Mouse (Mus musculus) Patski (cell line): ENCODE measurements around the gene Catsperz. TPM values are rescaled to one million over a fixed set of nuclear protein-coding genes. Genes with fewer than 3 reads are reported as not detected.

Experiments
- ATAC-seq: fragments of 100-300 bp; one replicate; pipeline ENCODE4 v1.8.0; 2021
- CTCF ChIA-PET: fragments of 350-600 bp; sonication (Branson Sonifier 250); formaldehyde crosslinking; loops from one replicate; lab custom pipeline; 2022; ENCODE audit warnings: inconsistent platforms; lab: Charles Lee
- POLR2A ChIA-PET: fragments of 350-600 bp; sonication (Branson Sonifier 250); formaldehyde crosslinking; loops from one replicate; lab custom pipeline; 2022; ENCODE audit warnings: antibody characterized with exemption, inconsistent platforms; lab: Charles Lee
- DNase-seq: peaks from one replicate; pipeline ENCODE4 v3.0.0-alpha.2; 2011; ENCODE audit warnings: low read depth, low spot score
- H3K27me3 ChIP-seq: fragments of 371-371 bp; one replicate; pipeline ENCODE4 v1.5.1; 2021
- CTCF ChIP-seq: fragments of 100-300 bp; IDR thresholded peaks from one replicate; pipeline ENCODE4 v1.5.1; 2021
- in situ Hi-C: fragments of 300-500 bp; cut with MboI; formaldehyde crosslinking; loops from 3 replicates; pipeline ENCODE4 v1.11.1; 2018; ENCODE audit warnings: low pct_unique_long_range_greater_than_20kb, mixed read lengths
- polyA plus RNA-seq: library from polyadenylated mRNA; unstranded; gene quantifications from one replicate; pipeline ENCODE4 v1.2.3, GENCODE M21; 2021

Catsperz gene
- polyA plus RNA-seq, 1 experiment from 2014 or later, result 7.6 TPM

GRCm38 (mm10) chr19:6968491-6969271, 43.5 kb upstream of the Catsperz start:
- ChIA-PET POLR2A (interaction anchor here (0.9 to 3.7 kb wide), 5 partner anchors 12 to 26 kb away, joined by 3 to 20 read pairs (median 6); partner anchors contain the start of genes Bad and Gpr137), CTCF (interaction anchor here (0.9 to 3.6 kb wide), 3 partner anchors 11 to 17 kb away, joined by 3 to 21 read pairs (median 10); no protein-coding TSS in a partner anchor)
- in situ Hi-C loops, result no loop called here
- ATAC-seq, result no peak
- TF ChIP-seq CTCF, result no peak
- no peak for DNase-seq
- H3K27me3 ChIP-seq, result no peaks in the 10 kb centered on the region

GRCm38 (mm10) chr19:6956461-6956860, 31.3 kb upstream of the Catsperz start:
- TF ChIP-seq CTCF, result no peak
- ATAC-seq (no peak), DNase-seq (no peak)
- in situ Hi-C loops, result no loop called here
- ChIA-PET CTCF (no interaction called here), POLR2A (interaction anchor here (1.2 to 1.3 kb wide), 2 partner anchors 14 to 15 kb away, joined by 3 to 4 read pairs; partner anchors contain the start of genes Bad and Gpr137)
- H3K27me3 ChIP-seq, result no peaks in the 10 kb centered on the region

- CTCF ChIA-PET, result interaction anchor here (1.4 to 2.0 kb wide), 4 partner anchors 12 to 24 kb away, joined by 4 to 5 read pairs (median 5); partner anchors contain the start of genes Bad, Gpr137, Plcb3 and Ppp1r14b
- POLR2A ChIA-PET, result interaction anchor here (1.3 kb wide), 2 partner anchors 14 to 20 kb away, joined by 3 to 4 read pairs; partner anchors contain the start of genes Bad and Gpr137
- ATAC-seq (no peak), DNase-seq (no peak)
- no peak for TF ChIP-seq CTCF
- in situ Hi-C loops, result no loop called here
- H3K27me3 ChIP-seq, result no peaks in the 10 kb centered on the region
Observed at GRCm38 (mm10) chr19:6955424-6955823, 30.2 kb upstream of the Catsperz start.

DNA sequence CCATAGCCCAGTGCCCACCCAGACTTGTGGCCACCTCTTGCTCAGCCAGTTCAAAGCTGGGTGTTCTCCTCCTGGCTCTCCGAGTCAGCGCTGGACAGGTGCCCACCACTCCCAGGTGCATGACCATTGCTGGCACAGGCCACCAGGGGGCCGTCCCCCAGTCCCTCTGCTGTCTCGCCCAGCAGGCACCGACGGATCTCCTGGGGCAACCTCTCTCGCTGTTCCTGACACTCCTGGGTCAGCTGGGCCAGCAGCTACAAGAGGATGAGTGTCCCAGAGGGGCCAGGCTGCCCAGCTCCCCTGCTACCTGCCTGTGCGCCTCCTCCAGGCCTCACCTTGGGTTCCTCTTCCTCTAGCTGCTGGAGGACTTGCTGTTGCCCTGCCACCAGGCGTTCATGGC, 28.9 kb upstream of the Catsperz start:
- ChIA-PET POLR2A (interaction anchor here (2.6 to 5.0 kb wide), 3 partner anchors 9 to 22 kb away, joined by 12 to 75 read pairs (median 44); partner anchors contain the start of genes Bad, Gpr137, Plcb3 and Ppp1r14b), CTCF (interaction anchor here (1.2 to 2.0 kb wide), 4 partner anchors 13 to 26 kb away, joined by 4 to 10 read pairs (median 5); partner anchors contain the start of genes Bad and Gpr137)
- in situ Hi-C loops, result no loop called here
- DNase-seq, result no peak
- H3K27me3 ChIP-seq, result no peaks in the 10 kb centered on the region
- TF ChIP-seq CTCF, result no peak
- ATAC-seq, result no peak

DNA sequence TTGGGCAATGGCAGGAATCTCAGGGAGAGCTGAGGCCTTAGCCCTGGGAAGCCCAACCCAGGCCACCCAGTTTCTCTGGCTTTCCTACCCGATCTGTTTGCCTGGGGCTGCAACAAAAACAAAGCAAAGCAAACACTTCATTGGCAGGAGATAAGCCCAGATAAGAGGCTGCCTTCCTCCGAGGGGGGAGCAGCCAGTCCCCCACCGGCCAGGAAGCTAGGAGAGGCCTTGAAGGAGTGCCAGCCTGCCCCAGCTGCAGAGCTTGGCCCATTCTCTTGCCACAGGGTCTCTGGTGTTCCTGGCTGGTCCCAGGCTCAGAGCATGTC, 27.5 kb upstream of the Catsperz start:
- POLR2A ChIA-PET, result interaction anchor here (1.0 to 5.0 kb wide), 8 partner anchors 10 to 39 kb away, joined by 4 to 75 read pairs (median 9); partner anchors contain the start of genes Bad, Dnajc4, Esrra and Gpr137
- CTCF ChIA-PET, result interaction anchor here (0.9 to 3.5 kb wide), 8 partner anchors 10 to 27 kb away, joined by 3 to 21 read pairs (median 8); partner anchors contain the start of genes Bad, Gpr137 and Plcb3
- DNase-seq (no peak), ATAC-seq (no peak)
- H3K27me3 ChIP-seq, result no peaks in the 10 kb centered on the region
- in situ Hi-C loops, result no loop called here
- no peak for TF ChIP-seq CTCF

GRCm38 (mm10) chr19:6951994-6952711, 27.0 kb upstream of the Catsperz start:
- CTCF ChIA-PET, result interaction anchor here (0.9 to 3.5 kb wide), 8 partner anchors 10 to 33 kb away, joined by 3 to 21 read pairs (median 8); partner anchors contain the start of genes Bad, Gpr137 and Plcb3
- in situ Hi-C loops, result no loop called here
- ATAC-seq, result peak; percentile 23
- no peak for TF ChIP-seq CTCF
- no peaks in the 10 kb centered on the region for H3K27me3 ChIP-seq
- DNase-seq, result no peak
- POLR2A ChIA-PET, result interaction anchor here (1.0 to 5.0 kb wide), 10 partner anchors 7 to 40 kb away, joined by 4 to 75 read pairs (median 6); partner anchors contain the start of genes Bad, Dnajc4, Esrra and Gpr137

DNA sequence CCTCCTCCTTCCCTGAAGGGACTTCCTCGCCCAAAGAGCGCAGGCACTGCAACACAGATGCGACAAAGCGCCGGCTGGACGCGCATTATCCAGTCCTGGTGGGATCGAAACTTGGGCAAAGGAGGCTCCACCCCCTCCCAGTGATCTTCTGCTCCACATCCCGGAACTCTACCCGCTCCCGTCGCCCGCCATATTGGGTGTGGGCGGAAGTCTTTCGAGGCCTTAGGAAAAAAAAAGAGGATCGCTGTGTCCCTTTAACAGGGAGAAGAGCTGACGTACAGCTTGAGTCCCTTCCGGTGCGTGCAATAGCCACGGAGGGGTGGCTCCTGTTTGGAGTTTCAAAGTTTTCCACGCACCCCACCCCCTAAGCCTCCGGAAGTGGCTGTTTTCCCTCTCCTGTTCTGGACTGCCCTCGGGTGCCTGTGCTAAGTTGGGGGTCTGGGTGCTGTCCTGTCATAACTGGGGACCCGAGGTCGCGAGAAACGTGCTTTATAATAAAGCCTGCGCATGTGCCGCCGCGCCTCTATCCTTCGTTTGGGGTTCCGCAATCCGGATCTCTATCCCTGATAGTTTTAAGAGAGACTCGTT, 26.3 kb upstream of the Catsperz start:
- TF ChIP-seq CTCF, result no peak
- in situ Hi-C loops, result no loop called here
- ATAC-seq (peak; percentile 55), DNase-seq (no peak)
- CTCF ChIA-PET, result interaction anchor here (0.9 to 3.5 kb wide), 9 partner anchors 10 to 33 kb away, joined by 3 to 21 read pairs (median 7); partner anchors contain the start of genes Bad, Gpr137 and Plcb3
- POLR2A ChIA-PET, result interaction anchor here (1.0 to 5.0 kb wide), 13 partner anchors 8 to 43 kb away, joined by 3 to 75 read pairs (median 6); partner anchors contain the start of genes Bad, Catsperz, Dnajc4 and Esrra
- H3K27me3 ChIP-seq, result no peaks in the 10 kb centered on the region

DNA sequence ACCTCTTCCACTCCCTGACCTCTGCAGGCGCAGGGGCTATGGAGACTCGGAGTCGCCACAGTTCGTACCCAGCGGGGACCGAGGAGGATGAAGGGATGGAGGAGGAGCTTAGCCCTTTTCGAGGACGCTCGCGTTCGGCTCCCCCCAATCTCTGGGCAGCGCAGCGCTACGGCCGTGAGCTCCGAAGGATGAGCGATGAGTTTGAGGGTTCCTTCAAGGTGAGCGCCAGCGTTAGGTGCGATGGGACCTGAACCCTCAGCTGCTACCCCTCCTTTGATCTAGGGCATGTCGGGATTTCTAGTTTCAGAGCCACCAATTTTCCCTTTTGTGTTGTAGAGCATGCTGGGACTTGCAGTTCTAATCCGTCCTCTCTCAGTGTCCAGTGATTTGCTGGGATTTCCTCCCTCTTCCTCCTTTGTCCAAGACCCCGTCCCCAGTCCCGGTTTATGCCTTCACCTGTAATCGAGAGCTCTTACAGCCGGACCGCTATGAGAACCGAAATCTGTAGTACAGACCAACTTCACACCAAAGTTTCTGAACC, 25.5 kb upstream of the Catsperz start:
- DNase-seq, result no peak
- POLR2A ChIA-PET, result interaction anchor here (0.7 to 5.0 kb wide), 11 partner anchors 9 to 43 kb away, joined by 3 to 75 read pairs (median 6); partner anchors contain the start of genes Bad, Catsperz, Gpr137 and Plcb3
- in situ Hi-C loops, result no loop called here
- peak; percentile 22 for ATAC-seq
- no peaks in the 10 kb centered on the region for H3K27me3 ChIP-seq
- CTCF ChIA-PET, result interaction anchor here (0.9 to 3.5 kb wide), 8 partner anchors 9 to 32 kb away, joined by 3 to 21 read pairs (median 4); partner anchors contain the start of genes Bad and Gpr137
- TF ChIP-seq CTCF, result no peak

GRCm38 (mm10) chr19:6949951-6950350, 24.8 kb upstream of the Catsperz start:
- TF ChIP-seq CTCF, result no peak
- in situ Hi-C loops, result no loop called here
- no peak for ATAC-seq
- ChIA-PET CTCF (interaction anchor here (1.0 to 3.5 kb wide), 6 partner anchors 8 to 30 kb away, joined by 3 to 21 read pairs (median 4); partner anchors contain the start of genes Bad and Gpr137), POLR2A (interaction anchor here (0.7 to 5.0 kb wide), 6 partner anchors 9 to 42 kb away, joined by 3 to 75 read pairs (median 6); partner anchors contain the start of genes Bad, Gpr137, Plcb3 and Ppp1r14b)
- no peaks in the 10 kb centered on the region for H3K27me3 ChIP-seq
- no peak for DNase-seq
